Mouse (Mus musculus) splenic B cell, adult 2 months (primary cell): Measurements from ENCODE around the gene Sp7.

Source experiments
- DNase-seq: peaks from one replicate; pipeline ENCODE4 v3.0.0-alpha.2; 2011; ENCODE audit warnings: low read depth, low spot score
- H3K27me3 ChIP-seq: 2 replicates; pipeline ENCODE4 v1.6.1; 2012; ENCODE audit warnings: mild to moderate bottlenecking, low read length, moderate library complexity, mixed read lengths; ENCODE audit not compliant: control insufficient read depth, poor library complexity, insufficient read depth, severe bottlenecking
- H3K36me3 ChIP-seq: 2 replicates; pipeline ENCODE4 v1.6.1; 2012; ENCODE audit warnings: mild to moderate bottlenecking, low read length, moderate library complexity, mixed read lengths; ENCODE audit not compliant: control insufficient read depth, poor library complexity, insufficient read depth, severe bottlenecking

The Sp7 gene

DNA sequence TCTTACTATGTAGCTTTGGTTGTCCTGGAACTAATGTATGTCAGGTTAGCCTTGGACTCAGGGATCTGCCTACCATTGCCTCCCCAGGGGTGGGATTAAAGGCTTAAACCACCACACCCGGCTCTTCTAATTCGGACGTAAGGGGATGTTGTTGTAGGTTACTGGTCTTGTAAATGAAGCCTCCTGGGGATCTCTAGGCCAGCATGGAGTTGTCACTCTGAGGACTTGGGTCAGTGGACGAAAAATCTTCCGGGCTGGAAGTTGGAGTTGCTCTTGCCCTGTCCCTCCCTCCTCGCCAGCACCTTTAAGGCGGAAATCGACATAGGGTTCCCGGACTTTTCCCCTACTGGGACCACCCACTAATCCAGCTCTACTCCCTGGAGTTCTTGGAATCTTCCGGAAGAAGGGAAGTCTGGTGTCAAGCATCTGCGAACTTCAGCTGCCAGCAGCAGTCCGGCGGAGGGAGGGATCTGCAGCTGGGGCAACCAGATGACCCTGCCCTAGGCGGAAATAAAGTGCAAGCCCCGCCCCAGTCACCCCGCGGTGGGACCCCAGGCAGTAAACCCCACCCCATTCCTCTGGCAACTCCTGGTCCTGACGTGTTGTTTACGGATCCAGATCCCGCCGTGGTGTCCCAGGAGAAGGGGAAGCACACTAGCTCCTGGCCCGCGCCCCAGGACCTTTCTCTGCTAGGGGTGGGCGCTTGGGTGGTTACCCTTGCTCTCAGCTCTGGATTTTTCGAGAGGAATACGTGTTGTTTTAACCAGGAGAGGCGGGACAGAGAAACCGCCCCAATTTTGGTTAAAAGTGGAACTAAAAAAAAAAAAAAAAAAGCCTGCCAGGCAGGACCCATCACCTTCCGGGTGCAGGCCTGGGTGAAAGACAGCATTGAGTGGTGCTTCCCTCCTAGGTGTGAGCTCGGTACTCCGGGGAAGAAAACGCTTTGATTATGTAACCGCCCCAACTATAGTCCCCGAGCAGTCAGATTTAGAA lies 32.5 kb upstream of the Sp7 start:
- Histone ChIP-seq H3K27me3 (no peaks in the 10 kb centered on the region), H3K36me3 (no peaks in the 10 kb centered on the region)
- peak; percentile 61 for DNase-seq

DNA sequence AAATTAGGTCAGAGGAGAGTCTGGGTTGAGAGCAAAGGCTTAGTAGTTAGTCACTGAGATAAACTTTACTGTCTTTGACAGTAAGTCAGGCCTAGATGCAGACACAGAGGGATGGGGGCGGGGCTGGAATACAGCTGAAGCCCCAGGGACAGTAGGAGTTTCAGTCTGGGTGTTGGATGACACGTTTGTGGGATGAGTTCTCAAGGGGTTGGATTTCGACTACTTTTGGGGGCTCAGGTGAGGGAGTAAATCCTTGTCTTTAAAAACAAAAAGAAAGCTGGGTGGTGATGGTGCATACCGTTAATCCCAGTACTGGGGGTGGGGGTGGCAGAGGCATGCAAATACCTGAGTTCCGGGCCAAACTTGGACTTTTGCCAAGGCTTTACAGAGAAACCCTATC lies 31.6 kb upstream of the Sp7 start:
- Histone ChIP-seq H3K27me3 (no peaks in the 10 kb centered on the region), H3K36me3 (no peaks in the 10 kb centered on the region)
- no peak for DNase-seq

DNA sequence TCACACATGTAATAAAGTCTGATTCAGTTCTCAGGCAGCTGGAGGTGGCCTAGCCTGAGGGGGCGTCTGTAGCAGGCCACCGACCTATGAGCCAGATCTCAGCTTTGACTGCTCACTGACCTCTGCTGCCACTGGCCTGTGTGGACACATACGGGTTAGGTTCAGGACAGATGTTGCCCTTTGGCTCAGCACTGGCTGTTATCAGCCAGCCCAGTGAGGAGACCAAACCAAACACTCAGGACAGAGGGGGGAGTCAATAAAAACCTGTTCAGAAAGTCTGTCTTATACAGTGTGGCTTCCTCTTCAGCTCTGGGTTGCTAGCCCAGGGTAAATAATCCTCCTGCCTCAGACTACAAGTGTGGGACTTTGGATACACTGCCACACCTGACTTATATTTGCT lies 28.1 kb upstream of the Sp7 start:
- DNase-seq: no peak
- Histone ChIP-seq H3K36me3 (no peaks in the 10 kb centered on the region), H3K27me3 (no peaks in the 10 kb centered on the region)

DNA sequence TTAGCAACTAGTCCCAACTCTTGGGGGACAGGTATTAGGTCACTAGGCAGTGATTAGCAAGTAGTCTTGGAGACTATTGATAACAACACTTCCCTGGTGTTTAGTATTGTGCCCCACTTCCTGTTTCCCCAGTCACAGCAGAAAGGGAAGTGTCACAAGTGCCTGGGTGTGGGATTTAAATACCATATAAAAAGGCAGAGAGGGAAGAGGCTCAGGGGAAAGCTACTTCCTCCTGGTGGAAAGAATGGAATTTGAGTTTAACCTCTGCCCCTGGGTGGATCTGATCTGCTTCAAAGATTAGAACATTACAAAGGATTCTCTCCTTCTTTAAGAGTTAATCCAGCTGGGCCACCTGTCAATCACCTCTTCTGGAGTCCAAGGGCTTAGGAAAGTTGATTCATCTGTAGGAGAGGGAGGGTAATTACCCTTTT lies 26.6 kb upstream of the Sp7 start:
- Histone ChIP-seq H3K27me3 (no peaks in the 10 kb centered on the region), H3K36me3 (no peaks in the 10 kb centered on the region)
- DNase-seq: peak; percentile 55

DNA sequence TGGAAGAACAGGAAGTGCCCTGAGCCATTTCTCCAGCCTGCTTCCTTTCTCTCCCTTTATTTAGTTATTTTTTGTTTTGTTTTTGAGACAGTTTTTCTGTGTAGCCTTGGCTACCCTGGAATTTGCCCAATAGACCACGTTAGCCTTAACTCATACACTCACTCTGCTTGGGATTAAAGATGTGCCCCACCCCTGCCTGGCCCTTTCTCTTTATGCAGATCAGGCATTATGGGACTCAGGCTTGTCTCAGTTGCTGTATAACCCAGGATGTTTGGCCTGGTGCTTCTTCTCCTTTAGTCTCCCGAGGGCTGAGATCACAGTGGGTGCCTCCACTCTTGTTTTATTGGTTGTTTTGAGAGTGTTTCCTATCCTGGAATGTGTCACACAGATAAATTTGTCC lies 25.5 kb upstream of the Sp7 start:
- no peaks in the 10 kb centered on the region for H3K27me3 ChIP-seq
- no peaks in the 10 kb centered on the region for H3K36me3 ChIP-seq
- no peak for DNase-seq

DNA sequence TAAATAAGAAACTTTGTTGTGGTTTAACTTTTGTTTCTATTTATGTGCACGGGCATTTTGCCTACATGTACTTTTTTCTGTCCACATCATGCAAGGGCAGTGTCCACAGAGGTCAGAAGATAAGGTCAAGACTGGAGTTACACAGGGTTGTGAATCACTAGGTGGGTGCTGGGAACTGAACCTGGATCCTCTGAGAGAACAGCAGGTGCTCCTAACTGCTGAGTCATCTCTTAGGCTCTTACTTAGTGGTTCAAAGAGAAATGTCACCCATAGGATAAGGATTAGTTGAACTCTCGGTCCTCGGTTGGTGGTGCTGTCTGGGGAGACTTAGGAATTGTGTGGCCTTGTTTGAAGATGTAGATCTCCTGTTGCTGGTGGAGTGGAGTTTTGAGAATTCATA lies 22.0 kb upstream of the Sp7 start:
- Histone ChIP-seq H3K36me3 (no peaks in the 10 kb centered on the region), H3K27me3 (no peaks in the 10 kb centered on the region)
- no peak for DNase-seq

DNA sequence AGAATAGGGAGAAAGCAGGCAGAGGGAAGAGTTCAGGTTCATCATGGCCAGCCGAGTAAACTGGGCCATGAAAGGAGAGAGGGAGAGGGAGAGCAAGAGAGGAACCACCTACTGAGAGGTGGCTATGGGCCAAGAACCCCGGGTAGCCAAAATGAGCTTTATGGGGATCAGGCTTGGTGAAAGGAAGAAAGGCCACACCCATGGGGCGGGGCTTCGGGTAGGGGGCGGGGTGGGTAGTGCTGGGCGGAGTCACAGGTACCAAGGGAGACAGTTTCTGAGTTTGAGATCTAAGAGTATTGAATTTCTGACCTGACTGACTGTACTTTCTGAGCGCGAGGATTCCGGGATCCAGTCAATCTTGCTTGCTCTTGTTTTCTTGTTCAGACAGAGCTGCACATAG lies 19.7 kb upstream of the Sp7 start:
- H3K36me3 ChIP-seq: no peaks in the 10 kb centered on the region
- peak; percentile 37 for DNase-seq
- no peaks in the 10 kb centered on the region for H3K27me3 ChIP-seq

DNA sequence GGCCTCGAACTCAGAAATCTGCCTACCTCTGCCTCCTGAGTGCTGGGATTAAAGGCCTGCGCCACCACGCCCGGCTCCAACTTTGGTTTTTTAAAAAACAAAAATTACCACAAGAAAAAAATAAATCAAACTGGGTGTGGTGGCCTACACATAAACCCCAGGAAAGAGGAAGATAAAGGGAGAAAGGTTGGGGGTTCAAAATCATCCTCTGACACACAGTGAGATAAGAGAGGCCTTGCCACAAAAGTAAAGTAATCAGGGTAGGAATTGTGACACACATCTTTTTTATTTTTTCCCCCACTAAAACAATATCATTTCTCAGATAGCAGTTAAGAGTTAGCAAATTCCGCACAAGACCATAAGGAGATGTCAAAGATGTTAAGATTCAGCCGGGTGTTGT lies 16.7 kb upstream of the Sp7 start:
- DNase-seq: no peak
- no peaks in the 10 kb centered on the region for H3K27me3 ChIP-seq
- H3K36me3 ChIP-seq: no peaks in the 10 kb centered on the region

DNA sequence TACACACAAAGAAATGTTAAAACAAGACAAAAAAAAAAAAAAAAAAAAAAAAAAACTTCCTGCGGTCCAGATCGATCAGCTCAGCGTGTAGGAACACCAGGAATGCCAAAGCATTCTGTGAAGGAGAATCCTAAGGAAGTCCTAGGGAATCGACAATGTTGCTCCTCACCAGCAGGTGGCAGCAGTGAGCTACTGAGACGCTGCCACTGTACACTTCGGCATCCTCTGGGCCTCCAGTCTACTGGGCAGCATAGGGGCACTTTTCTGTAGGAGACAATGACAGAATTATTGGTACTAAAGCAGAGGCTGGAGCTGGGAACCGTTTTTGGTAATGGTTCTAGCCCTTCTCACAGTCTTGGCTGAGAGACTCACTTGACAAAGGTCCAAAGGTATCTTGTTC lies 14.6 kb upstream of the Sp7 start:
- no peaks in the 10 kb centered on the region for H3K36me3 ChIP-seq
- peak; percentile 83 for DNase-seq

DNA sequence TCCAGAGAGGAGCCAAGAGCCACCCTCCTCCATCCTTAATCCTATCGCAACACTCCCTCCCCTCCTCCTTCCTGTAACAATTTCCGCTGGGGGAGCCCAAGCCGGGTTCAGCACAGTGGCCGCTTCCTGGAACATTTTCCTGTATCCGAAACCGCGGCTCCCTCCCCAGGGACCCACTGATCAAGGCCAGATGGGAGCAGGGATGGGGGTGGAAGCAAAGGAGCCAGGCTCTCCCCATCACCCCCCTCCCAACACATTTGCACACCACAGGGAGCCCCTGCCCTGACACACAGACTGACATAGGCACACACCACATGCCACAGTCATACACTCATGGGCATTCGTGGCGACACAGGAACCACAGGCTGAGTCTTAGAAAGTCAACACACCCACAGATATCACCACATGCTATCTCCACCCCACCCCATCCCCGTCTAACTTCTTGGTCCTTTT lies 10.9 kb upstream of the Sp7 start:
- H3K27me3 ChIP-seq: no peaks in the 10 kb centered on the region; the same call in 1 of the 2 replicates
- H3K36me3 ChIP-seq: no peaks in the 10 kb centered on the region
- DNase-seq: no peak

More for the DNA sequence above, 14.6 kb upstream of the Sp7 start:
- H3K27me3 ChIP-seq: no peaks in the 10 kb centered on the region

DNA sequence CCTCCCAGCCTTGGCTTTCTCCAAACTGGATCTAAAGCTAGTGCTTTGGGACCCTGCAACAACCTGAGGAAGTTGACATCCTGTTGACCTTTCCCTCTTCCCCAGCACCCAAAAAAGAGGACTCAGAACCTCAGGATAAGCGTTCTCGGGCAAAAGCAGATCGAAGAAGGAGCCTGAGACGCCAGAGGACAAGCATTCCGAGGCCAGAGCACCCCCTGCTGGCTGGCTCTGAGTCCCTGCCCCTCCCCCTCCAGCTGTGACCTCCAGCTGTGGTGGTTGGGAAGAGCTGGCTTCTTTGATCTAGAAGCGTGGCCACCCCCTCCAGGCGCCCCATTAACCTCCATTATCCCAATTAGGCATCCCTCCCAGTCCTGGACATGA lies 10.2 kb upstream of the Sp7 start:
- no peaks in the 10 kb centered on the region for H3K36me3 ChIP-seq
- H3K27me3 ChIP-seq: no peaks in the 10 kb centered on the region; the same call in 1 of the 2 replicates
- peak; percentile 87 for DNase-seq

DNA sequence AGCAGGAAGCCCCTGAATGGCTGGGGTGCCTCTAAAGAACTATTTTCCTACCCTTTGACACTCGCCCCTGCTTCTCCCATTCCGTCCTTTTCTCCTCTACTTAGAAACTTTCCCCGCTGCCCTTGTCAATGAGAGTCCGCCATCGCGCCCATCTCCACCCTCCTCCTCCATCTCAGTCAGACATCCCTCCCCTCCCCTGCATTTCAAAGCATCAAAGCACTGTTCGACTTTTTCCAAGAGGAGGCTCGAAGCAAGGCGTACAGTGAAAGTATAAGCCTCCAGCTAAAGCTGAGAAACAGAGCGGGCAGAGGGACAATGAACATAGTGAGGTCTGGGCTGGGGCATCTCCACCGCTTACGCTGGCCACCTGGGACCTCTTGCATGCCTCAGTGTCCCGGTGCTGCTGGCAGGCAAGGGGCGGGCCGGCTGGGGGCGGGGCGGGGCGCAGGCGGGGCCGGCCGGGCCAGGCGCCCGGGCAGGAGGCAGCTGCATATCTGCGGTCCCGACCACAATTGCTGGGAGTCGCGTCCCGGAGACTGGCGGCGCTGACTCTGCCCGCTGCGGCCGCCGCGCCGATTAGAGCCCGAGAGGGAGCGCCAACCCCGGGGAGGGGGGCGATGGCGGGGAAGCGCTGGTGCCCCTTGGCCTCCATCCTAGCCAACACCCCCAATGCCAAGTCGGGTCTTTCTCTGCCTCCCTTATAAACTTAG lies 9.6 kb upstream of the Sp7 start:
- DNase-seq: peak; percentile 45

DNA sequence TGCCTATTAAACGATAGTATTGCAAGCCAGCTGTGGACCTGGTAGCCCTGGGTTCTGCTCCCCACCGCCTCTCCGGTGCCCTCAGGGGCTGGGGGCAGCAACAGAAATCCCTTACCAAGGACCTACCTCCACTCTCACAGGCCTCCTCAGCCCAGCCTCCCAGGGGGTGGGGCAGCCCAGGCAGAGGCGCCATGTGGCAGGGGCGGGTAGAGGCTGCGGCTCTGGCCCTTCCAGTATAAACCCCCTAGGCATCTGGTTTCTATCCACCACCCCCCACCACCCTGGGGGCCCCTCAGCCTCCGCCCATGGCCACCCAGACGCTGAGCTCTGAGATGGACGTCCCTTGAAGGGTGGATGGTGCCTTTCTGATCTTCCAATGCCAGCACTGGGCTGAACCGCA lies 3.7 kb upstream of the Sp7 start:
- DNase-seq: no peak
- H3K36me3 ChIP-seq: no peaks in the 10 kb centered on the region
- no peaks in the 10 kb centered on the region; the same call in 1 of the 2 replicates for H3K27me3 ChIP-seq

More for the DNA sequence above, 9.6 kb upstream of the Sp7 start:
- H3K27me3 ChIP-seq: no peaks in the 10 kb centered on the region; the same call in 1 of the 2 replicates
- no peaks in the 10 kb centered on the region for H3K36me3 ChIP-seq

DNA sequence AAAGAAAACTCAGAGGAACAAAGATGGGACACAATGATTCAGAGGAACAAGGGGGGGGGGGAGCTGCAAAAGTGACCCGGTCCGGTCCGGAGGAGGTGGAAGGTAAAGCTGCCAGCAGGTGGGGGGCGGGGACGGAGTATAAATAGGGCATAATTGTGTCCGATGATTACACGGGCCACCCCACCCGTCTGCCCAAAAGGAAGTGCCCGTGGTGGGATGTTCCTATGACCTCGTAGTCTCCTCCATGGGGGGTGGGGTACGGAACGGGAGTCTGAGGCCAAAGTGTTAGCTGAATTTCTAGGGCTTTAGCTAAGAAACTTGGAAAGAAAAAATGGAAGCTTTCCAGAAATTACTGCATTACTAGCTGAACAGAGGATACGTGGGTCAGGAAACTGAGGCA lies 3.0 kb upstream of the Sp7 start:
- Histone ChIP-seq H3K27me3 (no peaks in the 10 kb centered on the region; the same call in 1 of the 2 replicates), H3K36me3 (no peaks in the 10 kb centered on the region)
- no peak for DNase-seq

DNA sequence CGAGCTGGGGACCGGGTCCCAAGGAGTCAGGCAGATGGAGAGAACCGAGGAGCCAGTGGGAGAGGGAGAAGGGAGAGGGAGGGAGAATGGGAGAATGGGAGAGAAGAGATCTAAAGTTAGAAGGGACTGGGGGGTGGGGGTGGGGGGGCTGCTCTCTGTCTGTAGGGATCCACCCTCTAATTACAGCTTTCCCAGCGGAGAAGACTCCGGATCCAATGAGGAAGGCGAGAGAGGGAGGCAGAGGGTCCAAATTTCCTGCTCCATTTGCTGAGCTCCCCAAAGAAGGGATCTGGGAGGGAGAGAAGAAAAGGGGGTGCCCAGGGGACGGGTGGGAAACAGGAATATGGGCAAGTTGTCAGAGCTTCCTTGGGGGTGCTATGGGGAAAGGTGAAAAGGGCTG lies 744 bp downstream of the Sp7 start:
- H3K36me3 ChIP-seq: no peaks in the 10 kb centered on the region
- no peaks in the 10 kb centered on the region; the same call in 1 of the 2 replicates for H3K27me3 ChIP-seq
- no peak for DNase-seq
